Mouse (Mus musculus): ENCODE measurements around the gene Trim63.

DNA sequence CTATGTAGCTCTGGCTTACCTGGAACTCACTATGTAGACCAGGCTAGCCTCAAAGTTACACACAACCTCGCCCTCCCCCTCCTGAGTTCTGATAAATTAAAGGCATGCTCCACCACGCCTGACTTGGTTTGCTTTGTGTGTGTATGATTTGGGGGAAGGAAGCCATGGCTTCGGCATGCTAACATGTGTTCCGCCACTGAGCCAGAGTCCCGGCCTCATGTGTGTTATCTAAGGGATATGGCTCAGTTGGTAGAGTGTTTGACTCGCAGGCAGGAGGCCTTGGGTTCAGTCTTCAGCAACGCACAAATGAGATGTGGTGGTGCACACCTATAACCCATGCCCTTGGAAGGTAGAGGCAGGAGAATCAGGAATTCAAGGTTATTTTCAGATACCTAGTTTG is 42.9 kb upstream of the Trim63 start:
- no peak for TF ChIP-seq CTCF (conservative IDR thresholded peaks at IDR 0.05 in 1 of 2, IDR thresholded peaks at IDR 0.05 in 1 of 2; ENCODE audit: low read depth in 2 of 2, low read length in 2 of 2)
- no peak for TF ChIP-seq MAX (IDR thresholded peaks at IDR 0.05; ENCODE audit: low read length)
- no peak for TF ChIP-seq TBP (conservative IDR thresholded peaks at IDR 0.05; ENCODE audit: low read depth, low read length)
- no peak for TF ChIP-seq TCF12 (IDR thresholded peaks at IDR 0.05; ENCODE audit: low read depth, low read length)
- TF ChIP-seq POLR2A (IDR thresholded peaks at IDR 0.05; ENCODE audit: low read depth, low read length), result no peak
- TF ChIP-seq POLR2AphosphoS2 (IDR thresholded peaks at IDR 0.05; ENCODE audit: low read depth, low read length), result no peak
- TF ChIP-seq SIN3A (IDR thresholded peaks at IDR 0.05; ENCODE audit: low read length), result no peak
- no peak for TF ChIP-seq ZNF384 (IDR thresholded peaks at IDR 0.05; ENCODE audit: low read depth, low read length)
- TF ChIP-seq ZC3H11A (IDR thresholded peaks at IDR 0.05; ENCODE audit: low read depth, low read length), result no peak
- TF ChIP-seq CHD1 (IDR thresholded peaks at IDR 0.05; ENCODE audit: low read depth, low read length), result no peak
- TF ChIP-seq NELFE (IDR thresholded peaks at IDR 0.05; ENCODE audit: low read depth, low read length), result no peak
- no peak for TF ChIP-seq ZKSCAN1 (IDR thresholded peaks at IDR 0.05; ENCODE audit: borderline replicate concordance, low read depth, low read length)
- TF ChIP-seq E2F4 (IDR thresholded peaks at IDR 0.05; ENCODE audit: insufficient replicate concordance, low read depth, low read length), result no peak
